Mouse (Mus musculus): ENCODE data around the gene Trappc13. TPM values are rescaled to one million over a fixed set of nuclear protein-coding genes. Genes with fewer than 3 reads are reported as not detected.

The Trappc13 gene
- polyA plus RNA-seq, 1 experiment from 2014 or later: 43.5 TPM

DNA sequence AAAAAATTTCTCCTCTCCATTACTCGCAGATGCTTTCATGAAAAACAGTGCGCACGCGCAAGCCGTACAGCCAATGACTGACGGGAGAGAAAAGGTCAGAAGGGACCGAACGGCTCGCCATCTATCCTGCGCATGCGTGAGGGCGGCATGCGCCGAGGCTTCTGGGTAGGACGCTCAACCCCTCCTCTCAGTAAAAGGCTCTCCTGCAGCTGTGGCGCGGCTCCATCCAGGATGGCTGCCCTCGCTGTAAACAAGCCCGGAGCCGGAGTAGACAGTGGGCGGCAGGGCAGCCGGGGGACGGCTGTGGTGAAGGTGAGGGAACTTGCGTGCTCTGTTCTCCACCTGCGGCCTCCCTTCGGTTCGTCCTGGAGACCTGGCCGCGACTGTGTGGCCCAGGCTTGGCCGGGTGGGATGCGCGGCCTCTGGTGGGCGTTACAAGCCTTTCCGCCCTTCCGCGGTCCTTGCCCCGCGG lies 417 bp upstream of the Trappc13 start, which contains the start of gene Trim23:
TSS of gene Trim23 (plus strand) at position 148 of the 472 bp plus-strand sequence.
- WGBS: under 1% methylated on average over 38 of the region's 38 CpGs
- DNase-seq (ENCODE audit: low spot score): peak; percentile 100
- TF ChIP-seq CTCF (IDR thresholded peaks at IDR 0.05; ENCODE audit: low read depth): peak; percentile 59

DNA sequence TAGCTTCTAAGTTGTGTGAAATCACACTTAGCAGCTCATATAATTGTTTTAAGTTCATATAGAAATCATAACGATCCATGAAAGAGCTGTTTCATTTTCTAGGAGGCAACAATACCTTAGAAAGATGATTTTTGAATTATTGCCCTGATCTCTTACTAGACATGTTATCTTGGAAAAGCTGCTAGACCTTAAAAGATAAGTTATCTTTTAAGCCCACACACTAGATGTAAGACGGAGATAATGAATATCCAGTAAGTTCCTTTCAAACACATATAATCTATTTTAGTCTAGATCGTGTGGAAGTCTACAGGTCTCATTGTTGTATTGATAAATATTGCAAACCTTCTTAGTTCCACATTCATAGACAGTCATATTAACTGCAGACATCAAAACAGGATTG lies 1.4 kb downstream of the Trappc13 start:
- 0 out of 2 replicates have a peak, but pooled peaks cover 5% of the 10 kb centered on the region for H3K36me3 ChIP-seq (ENCODE audit: insufficient read depth, low read length)
- TF ChIP-seq CTCF (IDR thresholded peaks at IDR 0.05; ENCODE audit: low read depth): no peak
- 0 out of 2 replicates have a peak overlapping the region, but pooled peaks have one; percentile 1 for H3K9ac ChIP-seq (ENCODE audit: low read depth, low read length)
- 72% methylated on average over 3 of the region's 3 CpGs for WGBS
- H3K9me3 ChIP-seq (replicated peaks; ENCODE audit: low read length): no peaks in the 10 kb centered on the region
- no peaks in the 10 kb centered on the region for H3K27me3 ChIP-seq (ENCODE audit: insufficient read depth, low read length)
- peak overlapping the region; percentile 81 for H3K4me2 ChIP-seq (ENCODE audit: low read length)
- peaks cover 3% of the 10 kb centered on the region for H3K4me1 ChIP-seq (replicated peaks; ENCODE audit: insufficient read depth, low read length)
- no peak overlapping the region for H3K27ac ChIP-seq
- DNase-seq (ENCODE audit: low spot score) (no peak), ATAC-seq (replicated peaks; ENCODE audit: low FRiP score, low read depth) (no peak)
- H3K4me3 ChIP-seq (replicated peaks; ENCODE audit: low read depth, low read length): peak overlapping the region; percentile 1; the same call in 1 of the 2 replicates

More for the DNA sequence above, 417 bp upstream of the Trappc13 start, which contains the start of gene Trim23:
- H3K27me3 ChIP-seq (ENCODE audit: insufficient read depth, low read length): no peaks in the 10 kb centered on the region
- peaks cover 3% of the 10 kb centered on the region for H3K4me1 ChIP-seq (replicated peaks; ENCODE audit: insufficient read depth, low read length)
- ATAC-seq (replicated peaks; ENCODE audit: low FRiP score, low read depth): peak; percentile 98
- H3K4me3 ChIP-seq (replicated peaks; ENCODE audit: low read depth, low read length): peak within 1 kb of the TSS; percentile 78
- H3K9ac ChIP-seq (ENCODE audit: low read depth, low read length): peak within 1 kb of the TSS; percentile 78
- no peaks in the 10 kb centered on the region for H3K9me3 ChIP-seq (replicated peaks; ENCODE audit: low read length)
- H3K36me3 ChIP-seq (ENCODE audit: insufficient read depth, low read length): 0 out of 2 replicates have a peak, but pooled peaks cover 5% of the 10 kb centered on the region
- H3K4me2 ChIP-seq (ENCODE audit: low read length): peak within 1 kb of the TSS; percentile 81
- H3K27ac ChIP-seq: peak within 1 kb of the TSS; percentile 89

DNA sequence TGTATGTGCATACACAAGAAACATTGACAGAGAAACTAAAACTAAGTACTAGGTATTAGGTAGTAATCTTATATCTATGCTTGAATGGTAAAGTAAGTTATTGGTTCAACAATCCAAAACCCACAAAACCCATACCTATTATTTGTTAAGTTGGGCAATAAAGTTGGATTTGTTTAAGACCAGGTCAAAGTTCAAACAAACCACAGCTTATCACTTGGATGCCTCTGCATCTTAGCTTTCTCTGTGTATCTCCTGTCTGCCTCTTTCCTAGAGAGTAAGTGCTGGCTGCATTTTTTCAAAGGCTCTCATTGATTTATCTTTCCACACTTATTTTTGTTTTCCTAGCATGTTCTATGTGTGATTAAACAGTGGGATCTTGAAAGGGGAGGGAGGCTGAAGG lies 5.8 kb downstream of the Trappc13 start:
- Histone ChIP-seq H3K9me3 (replicated peaks; ENCODE audit: low read length) (no peaks in the 10 kb centered on the region), H3K27me3 (ENCODE audit: insufficient read depth, low read length) (no peaks in the 10 kb centered on the region), H3K36me3 (ENCODE audit: insufficient read depth, low read length) (peaks cover 16% of the 10 kb centered on the region; the same call in 1 of the 2 replicates), H3K9ac (ENCODE audit: low read depth, low read length) (no peak overlapping the region), H3K27ac (no peak overlapping the region), H3K4me3 (replicated peaks; ENCODE audit: low read depth, low read length) (no peak overlapping the region), H3K4me2 (ENCODE audit: low read length) (no peak overlapping the region), H3K4me1 (replicated peaks; ENCODE audit: insufficient read depth, low read length) (peaks cover 3% of the 10 kb centered on the region)
- ATAC-seq (replicated peaks; ENCODE audit: low FRiP score, low read depth): no peak
- TF ChIP-seq CTCF (IDR thresholded peaks at IDR 0.05; ENCODE audit: low read depth): no peak
- DNase-seq (ENCODE audit: low spot score): no peak

DNA sequence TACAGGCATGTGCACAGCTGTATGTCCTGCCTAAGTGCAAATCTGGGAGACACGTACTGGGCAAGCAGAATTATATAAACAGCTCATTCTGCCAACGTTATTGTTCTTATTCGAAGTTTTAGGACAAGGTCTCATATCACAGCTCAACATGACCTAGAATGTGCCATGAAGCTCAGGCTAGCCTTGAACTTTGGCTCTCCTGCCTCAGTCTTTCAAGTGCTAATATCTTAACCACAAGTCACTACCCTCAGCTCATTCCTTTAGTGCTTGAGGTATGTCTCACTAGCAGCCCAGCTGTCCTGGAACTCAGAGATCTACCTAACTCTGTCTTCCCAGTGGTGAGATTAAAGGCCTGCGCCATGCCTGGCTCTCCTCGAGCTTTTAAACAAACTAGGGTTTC lies 6.6 kb downstream of the Trappc13 start:
- H3K4me3 ChIP-seq (replicated peaks; ENCODE audit: low read depth, low read length): no peak overlapping the region
- H3K9me3 ChIP-seq (replicated peaks; ENCODE audit: low read length): no peaks in the 10 kb centered on the region
- no peaks in the 10 kb centered on the region for H3K27me3 ChIP-seq (ENCODE audit: insufficient read depth, low read length)
- DNase-seq (ENCODE audit: low spot score) (no peak), ATAC-seq (replicated peaks; ENCODE audit: low FRiP score, low read depth) (no peak)
- no peak overlapping the region for H3K4me2 ChIP-seq (ENCODE audit: low read length)
- TF ChIP-seq CTCF (IDR thresholded peaks at IDR 0.05; ENCODE audit: low read depth): no peak
- no peak overlapping the region for H3K27ac ChIP-seq
- no peak overlapping the region for H3K9ac ChIP-seq (ENCODE audit: low read depth, low read length)
- WGBS: 90% methylated on average over 5 of the region's 5 CpGs
- H3K4me1 ChIP-seq (replicated peaks; ENCODE audit: insufficient read depth, low read length): no peaks in the 10 kb centered on the region; the same call in 1 of the 2 replicates
- peaks cover 16% of the 10 kb centered on the region; the same call in 1 of the 2 replicates for H3K36me3 ChIP-seq (ENCODE audit: insufficient read depth, low read length)

DNA sequence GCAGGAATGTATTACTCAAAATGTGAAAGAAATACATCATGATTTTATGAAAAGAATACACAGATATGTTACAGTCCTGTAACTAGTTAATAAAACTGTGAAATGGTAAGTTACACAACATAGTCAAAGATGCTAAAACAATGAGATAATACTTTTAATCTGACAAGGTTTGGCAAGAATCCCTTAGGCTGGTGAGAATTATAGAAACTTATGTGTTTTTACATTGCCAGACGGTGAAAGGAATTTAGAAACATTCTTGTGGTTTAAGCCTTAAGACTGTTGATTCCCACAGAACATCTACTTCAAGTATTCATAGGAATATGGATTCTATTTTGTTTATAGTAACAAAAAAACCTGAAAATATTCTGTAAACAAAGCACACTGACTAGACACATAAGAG lies 22.6 kb downstream of the Trappc13 start:
- H3K4me2 ChIP-seq (ENCODE audit: low read length): no peak overlapping the region
- H3K4me1 ChIP-seq (replicated peaks; ENCODE audit: insufficient read depth, low read length): no peaks in the 10 kb centered on the region
- H3K9me3 ChIP-seq (replicated peaks; ENCODE audit: low read length): no peaks in the 10 kb centered on the region
- no peak overlapping the region for H3K4me3 ChIP-seq (replicated peaks; ENCODE audit: low read depth, low read length)
- TF ChIP-seq CTCF (IDR thresholded peaks at IDR 0.05; ENCODE audit: low read depth): no peak
- H3K27ac ChIP-seq: no peak overlapping the region
- 66% methylated on average over 1 of the region's 1 CpGs for WGBS
- H3K27me3 ChIP-seq (ENCODE audit: insufficient read depth, low read length): no peaks in the 10 kb centered on the region
- H3K9ac ChIP-seq (ENCODE audit: low read depth, low read length): no peak overlapping the region
- H3K36me3 ChIP-seq (ENCODE audit: insufficient read depth, low read length): peaks cover 21% of the 10 kb centered on the region; the same call in 1 of the 2 replicates
- DNase-seq (ENCODE audit: low spot score) (no peak), ATAC-seq (replicated peaks; ENCODE audit: low FRiP score, low read depth) (no peak)

DNA sequence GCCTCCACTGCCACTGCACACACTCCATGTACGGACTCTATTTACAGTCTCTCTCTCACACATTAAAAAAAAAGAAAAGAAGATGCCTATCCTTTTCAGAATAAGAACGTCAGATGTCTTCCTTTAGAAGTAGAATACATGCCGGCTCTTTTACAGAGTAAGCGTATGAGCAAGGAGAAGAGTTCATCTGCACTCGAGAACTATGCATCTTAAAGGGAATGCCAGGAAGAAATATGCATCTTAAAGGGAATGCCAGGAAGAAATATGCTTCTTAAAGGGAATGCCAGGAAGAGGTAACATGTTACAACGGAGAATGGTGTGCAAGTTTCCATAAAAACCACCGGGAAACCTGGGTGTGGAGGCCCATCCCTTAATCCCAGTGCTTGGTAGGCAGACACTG lies 23.2 kb downstream of the Trappc13 start:
- Histone ChIP-seq H3K27ac (no peak overlapping the region), H3K9me3 (replicated peaks; ENCODE audit: low read length) (no peaks in the 10 kb centered on the region), H3K4me1 (replicated peaks; ENCODE audit: insufficient read depth, low read length) (no peaks in the 10 kb centered on the region), H3K4me2 (ENCODE audit: low read length) (no peak overlapping the region), H3K27me3 (ENCODE audit: insufficient read depth, low read length) (no peaks in the 10 kb centered on the region), H3K4me3 (replicated peaks; ENCODE audit: low read depth, low read length) (no peak overlapping the region), H3K36me3 (ENCODE audit: insufficient read depth, low read length) (peaks cover 19% of the 10 kb centered on the region; the same call in 1 of the 2 replicates), H3K9ac (ENCODE audit: low read depth, low read length) (no peak overlapping the region)
- no peak for TF ChIP-seq CTCF (IDR thresholded peaks at IDR 0.05; ENCODE audit: low read depth)
- DNase-seq (ENCODE audit: low spot score): no peak
- WGBS: 87% methylated on average over 7 of the region's 7 CpGs
- no peak for ATAC-seq (replicated peaks; ENCODE audit: low FRiP score, low read depth)

DNA sequence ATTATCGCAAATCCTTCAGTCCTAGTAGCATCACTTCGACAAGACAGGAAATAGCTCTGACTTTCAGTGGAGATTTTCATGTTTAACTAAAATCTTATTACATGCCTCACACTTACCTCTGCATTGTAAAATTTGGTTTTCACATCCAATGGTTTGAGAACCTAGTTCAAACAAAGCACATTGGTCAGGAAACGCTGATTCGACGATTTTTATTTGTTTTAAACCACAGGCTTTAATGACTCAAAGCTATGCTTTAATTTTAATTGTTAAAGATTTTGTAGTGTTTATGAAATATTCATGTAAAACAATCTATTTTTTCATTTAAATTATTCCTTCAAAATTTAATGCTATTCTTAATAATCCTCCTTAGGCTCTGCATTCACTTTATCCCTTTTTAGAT lies 24.1 kb downstream of the Trappc13 start:
- DNase-seq (ENCODE audit: low spot score) (no peak), ATAC-seq (replicated peaks; ENCODE audit: low FRiP score, low read depth) (no peak)
- H3K27me3 ChIP-seq (ENCODE audit: insufficient read depth, low read length): no peaks in the 10 kb centered on the region
- WGBS: 91% methylated on average over 5 of the region's 5 CpGs
- no peak for TF ChIP-seq CTCF (IDR thresholded peaks at IDR 0.05; ENCODE audit: low read depth)
- no peak overlapping the region for H3K27ac ChIP-seq
- no peak overlapping the region for H3K4me2 ChIP-seq (ENCODE audit: low read length)
- H3K9ac ChIP-seq (ENCODE audit: low read depth, low read length): no peak overlapping the region
- peaks cover 23% of the 10 kb centered on the region for H3K36me3 ChIP-seq (ENCODE audit: insufficient read depth, low read length)
- no peaks in the 10 kb centered on the region for H3K4me1 ChIP-seq (replicated peaks; ENCODE audit: insufficient read depth, low read length)
- H3K4me3 ChIP-seq (replicated peaks; ENCODE audit: low read depth, low read length): no peak overlapping the region
- H3K9me3 ChIP-seq (replicated peaks; ENCODE audit: low read length): no peaks in the 10 kb centered on the region

Data from kidney, postnatal 0 days (tissue).